Mouse (Mus musculus): Measurements from ENCODE around the gene Col6a6. TPM values are rescaled to one million over a fixed set of nuclear protein-coding genes. Genes with fewer than 3 reads are reported as not detected.

The Col6a6 gene
- polyA plus RNA-seq, 1 experiment from 2014 or later, result 0.02 TPM

DNA sequence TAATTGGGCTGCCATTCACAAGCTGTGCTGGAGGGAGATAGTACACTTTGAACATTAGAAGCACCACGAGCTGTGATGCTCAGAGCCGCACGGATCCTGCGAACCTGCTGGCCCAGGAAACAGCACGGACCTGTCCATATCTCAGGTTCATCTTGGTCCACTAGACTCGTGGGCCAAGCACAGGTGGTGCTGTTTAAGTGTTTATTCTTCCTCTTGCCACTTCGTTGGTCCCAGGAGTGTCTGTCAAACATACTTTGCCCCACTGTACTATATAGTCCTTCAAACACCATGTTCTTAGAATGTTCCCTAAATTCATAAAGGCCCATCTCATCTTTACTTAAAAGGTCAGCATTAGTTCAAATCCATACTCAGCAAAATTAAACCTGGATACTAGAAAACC, 65.7 kb downstream of the Col6a6 start:
- Histone ChIP-seq H3K36me3 (no peaks in the 10 kb centered on the region), H3K27ac (replicated peaks) (no peak overlapping the region), H3K9me3 (replicated peaks) (no peaks in the 10 kb centered on the region), H3K27me3 (ENCODE audit: low read depth, poor library complexity, severe bottlenecking) (no peaks in the 10 kb centered on the region), H3K4me3 (no peak overlapping the region), H3K4me1 (no peaks in the 10 kb centered on the region)
- no peak for DNase-seq (ENCODE audit: low spot score)
- WGBS, result 89% methylated on average over 7 of the region's 7 CpGs

DNA sequence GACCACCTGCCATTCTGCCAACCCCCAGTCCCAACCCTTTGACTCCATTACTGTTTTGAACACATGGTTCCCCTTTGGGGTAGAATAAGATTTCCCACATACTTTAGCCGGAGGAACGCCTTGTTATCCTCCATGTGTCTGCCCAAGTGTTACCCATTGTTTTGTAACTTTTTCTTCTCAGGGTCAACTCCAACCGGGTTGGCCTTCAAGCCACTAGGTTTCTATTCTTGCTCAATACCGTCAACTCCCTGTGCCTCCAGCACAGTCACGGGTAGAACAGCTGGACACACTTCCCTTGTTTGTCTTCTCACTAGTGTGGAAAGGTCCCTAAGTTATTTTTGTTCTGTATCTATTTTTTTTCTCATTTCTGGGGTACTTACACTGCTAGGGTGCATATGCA, 69.1 kb downstream of the Col6a6 start:
- no peak for DNase-seq (ENCODE audit: low spot score)
- 77% methylated on average over 5 of the region's 5 CpGs for WGBS
- H3K27ac ChIP-seq (replicated peaks), result no peak overlapping the region
- H3K9me3 ChIP-seq (replicated peaks), result no peaks in the 10 kb centered on the region
- no peak overlapping the region for H3K4me3 ChIP-seq
- H3K4me1 ChIP-seq, result no peaks in the 10 kb centered on the region
- no peaks in the 10 kb centered on the region for H3K36me3 ChIP-seq
- no peaks in the 10 kb centered on the region for H3K27me3 ChIP-seq (ENCODE audit: low read depth, poor library complexity, severe bottlenecking)

DNA sequence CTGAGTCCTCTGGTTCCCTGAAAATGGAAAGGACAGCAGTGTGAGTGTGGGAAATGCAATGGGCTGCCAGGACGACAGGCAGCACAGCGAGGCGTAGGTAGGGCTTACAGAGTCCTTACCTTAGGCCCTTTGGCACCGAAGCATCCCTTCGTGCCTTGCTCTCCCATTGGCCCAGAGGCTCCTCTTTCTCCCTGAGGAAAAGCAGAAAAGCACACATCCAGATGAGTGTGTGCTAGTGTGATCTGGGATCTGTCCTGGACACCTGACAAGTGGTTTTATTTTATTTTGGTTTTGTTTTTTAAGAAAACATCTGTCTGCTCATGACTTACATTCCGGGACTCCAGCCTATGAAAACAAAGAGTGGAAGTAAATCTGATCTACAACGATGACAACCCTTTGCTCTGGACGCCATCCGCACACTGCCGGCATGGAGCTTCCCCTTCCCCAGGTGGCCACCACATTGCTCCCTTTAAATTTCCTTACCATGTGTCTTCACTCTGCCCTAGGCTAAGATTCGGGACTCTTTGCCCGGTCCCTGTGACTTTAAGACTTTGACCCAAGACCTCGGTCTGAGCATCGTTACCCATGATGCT, 69.7 kb downstream of the Col6a6 start:
- no peaks in the 10 kb centered on the region for H3K36me3 ChIP-seq
- 87% methylated on average over 14 of the region's 14 CpGs for WGBS
- H3K27me3 ChIP-seq (ENCODE audit: low read depth, poor library complexity, severe bottlenecking), result no peaks in the 10 kb centered on the region
- DNase-seq (ENCODE audit: low spot score), result no peak
- H3K4me3 ChIP-seq, result no peak overlapping the region
- no peak overlapping the region for H3K27ac ChIP-seq (replicated peaks)
- no peaks in the 10 kb centered on the region for H3K9me3 ChIP-seq (replicated peaks)
- H3K4me1 ChIP-seq, result 0 out of 2 replicates have a peak, but pooled peaks cover 3% of the 10 kb centered on the region

DNA sequence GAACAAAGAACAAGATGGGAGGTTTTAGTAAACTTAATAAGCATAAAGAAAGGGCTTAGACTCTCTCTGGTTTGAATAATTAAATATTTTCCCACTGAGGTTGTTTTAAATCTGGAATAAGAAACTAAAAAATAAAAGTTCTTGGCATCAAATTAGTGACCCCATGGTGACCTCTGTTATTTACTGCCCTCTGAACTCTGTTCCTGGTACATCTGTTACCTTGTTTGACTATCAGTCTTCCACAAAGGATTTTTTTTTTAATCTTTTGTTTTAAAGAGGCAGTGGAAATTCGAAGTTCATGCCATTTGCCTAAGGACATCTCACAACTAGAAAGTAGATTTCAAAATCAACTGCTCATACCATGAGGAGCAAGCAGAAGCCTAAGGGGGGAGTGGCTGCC, 73.7 kb downstream of the Col6a6 start:
- WGBS, result 68% methylated on average over 1 of the region's 1 CpGs
- Histone ChIP-seq H3K27me3 (ENCODE audit: low read depth, poor library complexity, severe bottlenecking) (no peaks in the 10 kb centered on the region), H3K4me1 (0 out of 2 replicates have a peak, but pooled peaks cover 3% of the 10 kb centered on the region), H3K9me3 (replicated peaks) (no peaks in the 10 kb centered on the region), H3K36me3 (no peaks in the 10 kb centered on the region), H3K4me3 (no peak overlapping the region), H3K27ac (replicated peaks) (no peak overlapping the region)
- no peak for DNase-seq (ENCODE audit: low spot score)

DNA sequence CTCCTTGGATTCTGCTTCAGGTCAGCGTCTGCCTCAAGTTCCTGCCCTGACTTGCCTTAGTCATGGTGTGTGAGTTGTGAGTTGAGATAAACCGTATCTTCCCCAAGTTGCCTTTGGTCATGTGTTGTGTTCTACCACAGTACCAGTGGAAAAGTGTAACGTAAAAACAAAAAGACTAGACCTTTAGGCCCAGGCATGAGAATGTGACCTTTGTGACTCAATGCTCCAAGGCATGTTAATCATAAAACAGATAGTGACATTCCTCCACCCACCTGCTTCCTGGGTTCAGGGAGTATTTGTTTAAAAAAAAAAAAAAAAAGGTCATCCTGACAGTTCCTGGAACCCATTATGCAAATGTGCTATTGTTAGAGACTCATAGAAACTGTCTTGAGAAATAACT, 82.1 kb downstream of the Col6a6 start:
- H3K27ac ChIP-seq (replicated peaks), result no peak overlapping the region
- H3K4me1 ChIP-seq, result no peaks in the 10 kb centered on the region
- H3K36me3 ChIP-seq, result no peaks in the 10 kb centered on the region
- H3K4me3 ChIP-seq, result no peak overlapping the region
- no peaks in the 10 kb centered on the region; the same call in 1 of the 2 replicates for H3K9me3 ChIP-seq (replicated peaks)
- no peaks in the 10 kb centered on the region for H3K27me3 ChIP-seq (ENCODE audit: low read depth, poor library complexity, severe bottlenecking)
- WGBS, result 88% methylated on average over 3 of the region's 3 CpGs
- no peak for DNase-seq (ENCODE audit: low spot score)

DNA sequence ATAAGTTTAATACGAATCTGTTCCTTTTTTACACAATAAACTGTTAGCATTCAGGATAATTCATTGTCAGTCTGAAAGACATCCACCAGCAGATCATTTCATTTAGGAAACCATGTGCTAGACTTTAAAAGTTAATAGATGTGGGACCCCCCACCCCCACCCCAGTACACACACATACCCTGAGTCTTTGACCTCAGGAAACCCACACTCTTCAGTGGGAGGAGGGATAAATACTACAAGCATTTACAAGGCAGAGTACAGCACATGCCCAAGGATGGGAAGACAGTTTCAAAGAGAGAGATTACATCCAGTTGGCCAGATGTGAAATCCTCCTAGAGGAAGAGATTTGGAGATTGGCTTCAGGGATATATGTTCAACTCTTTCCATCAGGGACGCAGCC, 87.5 kb downstream of the Col6a6 start:
- WGBS, result 85% methylated on average over 2 of the region's 2 CpGs
- Histone ChIP-seq H3K9me3 (replicated peaks) (no peaks in the 10 kb centered on the region), H3K27ac (replicated peaks) (no peak overlapping the region), H3K27me3 (ENCODE audit: low read depth, poor library complexity, severe bottlenecking) (no peaks in the 10 kb centered on the region), H3K36me3 (no peaks in the 10 kb centered on the region), H3K4me1 (no peaks in the 10 kb centered on the region), H3K4me3 (no peak overlapping the region)
- no peak for DNase-seq (ENCODE audit: low spot score)

DNA sequence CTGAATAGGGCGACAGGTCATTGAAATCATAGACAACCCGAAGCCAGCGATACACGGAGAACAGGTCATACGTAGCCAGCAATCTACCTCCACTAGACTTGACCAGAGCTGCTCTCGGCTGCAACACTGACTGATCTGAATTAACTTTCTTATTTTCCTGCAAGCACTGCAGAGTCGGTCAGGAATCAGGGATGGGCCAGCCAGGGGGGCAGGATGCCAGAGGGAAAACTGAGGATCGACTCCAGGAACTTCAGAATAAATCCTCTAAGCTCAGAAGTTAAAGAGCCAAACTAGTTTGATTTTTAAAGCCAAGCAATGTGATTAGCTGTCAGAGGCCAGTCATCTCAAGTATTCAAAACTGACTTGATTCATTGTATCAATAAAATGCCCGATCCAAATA, 88.5 kb downstream of the Col6a6 start:
- DNase-seq (ENCODE audit: low spot score), result no peak
- no peaks in the 10 kb centered on the region for H3K9me3 ChIP-seq (replicated peaks)
- no peaks in the 10 kb centered on the region for H3K4me1 ChIP-seq
- H3K36me3 ChIP-seq, result no peaks in the 10 kb centered on the region
- no peak overlapping the region for H3K4me3 ChIP-seq
- H3K27me3 ChIP-seq (ENCODE audit: low read depth, poor library complexity, severe bottlenecking), result no peaks in the 10 kb centered on the region
- no peak overlapping the region for H3K27ac ChIP-seq (replicated peaks)
- WGBS, result 90% methylated on average over 9 of the region's 9 CpGs

DNA sequence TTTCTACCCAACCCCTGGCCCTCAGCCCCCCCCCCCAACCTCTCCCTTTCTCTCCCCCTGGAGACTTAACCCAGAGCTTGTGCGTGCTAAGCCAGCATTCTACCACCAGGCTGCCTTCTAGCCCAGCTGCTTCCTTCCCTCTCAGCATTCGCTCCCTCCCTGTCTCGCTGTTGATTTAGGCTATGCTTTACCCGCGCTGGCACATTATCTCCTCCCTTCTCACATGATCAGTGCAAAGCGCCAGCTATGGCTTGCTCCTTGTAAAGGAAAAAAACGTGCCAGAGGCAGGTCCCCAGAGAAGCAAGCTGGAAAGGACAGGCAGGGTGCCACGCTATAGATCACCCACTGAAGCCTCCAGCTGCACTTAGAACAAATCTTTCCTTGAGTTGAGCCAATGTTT, 90.5 kb downstream of the Col6a6 start:
- WGBS, result 48% methylated on average over 8 of the region's 8 CpGs
- H3K4me3 ChIP-seq, result no peak overlapping the region
- H3K36me3 ChIP-seq, result no peaks in the 10 kb centered on the region
- no peaks in the 10 kb centered on the region for H3K4me1 ChIP-seq
- no peaks in the 10 kb centered on the region for H3K9me3 ChIP-seq (replicated peaks)
- H3K27ac ChIP-seq (replicated peaks), result no peak overlapping the region
- H3K27me3 ChIP-seq (ENCODE audit: low read depth, poor library complexity, severe bottlenecking), result no peaks in the 10 kb centered on the region
- DNase-seq (ENCODE audit: low spot score), result no peak

DNA sequence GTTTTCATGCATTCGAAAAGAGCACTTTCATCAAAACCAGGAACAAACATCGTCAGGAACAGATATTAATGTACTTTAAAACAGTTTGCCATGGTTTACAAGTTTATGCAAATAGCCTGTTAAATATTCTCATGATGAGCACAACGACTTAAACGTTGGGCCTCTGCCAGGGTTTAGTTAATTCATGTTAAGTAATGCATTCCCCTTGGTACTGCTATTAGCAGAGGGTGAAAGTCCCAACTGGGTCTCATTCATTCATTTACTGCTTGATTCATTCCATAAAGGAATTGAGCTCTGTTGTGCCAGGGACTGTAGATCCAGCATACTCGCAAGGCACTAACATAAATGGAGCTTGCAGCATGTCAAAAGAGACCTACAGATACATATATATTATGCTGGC, 92.8 kb downstream of the Col6a6 start:
- Histone ChIP-seq H3K27ac (replicated peaks) (no peak overlapping the region), H3K27me3 (ENCODE audit: low read depth, poor library complexity, severe bottlenecking) (no peaks in the 10 kb centered on the region), H3K9me3 (replicated peaks) (no peaks in the 10 kb centered on the region), H3K4me1 (no peaks in the 10 kb centered on the region), H3K4me3 (no peak overlapping the region), H3K36me3 (no peaks in the 10 kb centered on the region)
- no peak for DNase-seq (ENCODE audit: low spot score)
- WGBS, result 89% methylated on average over 5 of the region's 5 CpGs

DNA sequence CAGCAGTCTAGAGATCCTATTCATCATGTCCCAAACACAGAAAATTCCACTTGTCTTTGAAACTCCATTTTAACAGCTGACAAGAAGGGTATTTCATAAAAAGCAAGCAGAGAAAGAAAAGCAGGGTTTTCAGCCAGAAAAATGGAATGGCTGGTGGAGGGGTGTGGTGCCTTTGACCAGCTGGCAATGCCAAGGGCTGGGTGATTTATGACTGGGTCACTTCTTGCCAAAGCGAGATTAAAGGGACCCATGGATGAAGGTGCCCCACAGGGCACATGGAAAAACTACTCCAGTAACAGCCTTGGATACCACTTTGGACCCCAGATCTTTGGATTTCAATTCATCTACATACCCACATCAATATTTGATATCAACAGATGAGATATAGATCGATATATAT, 93.3 kb downstream of the Col6a6 start:
- Histone ChIP-seq H3K4me3 (no peak overlapping the region), H3K4me1 (no peaks in the 10 kb centered on the region), H3K27ac (replicated peaks) (no peak overlapping the region), H3K36me3 (no peaks in the 10 kb centered on the region), H3K27me3 (ENCODE audit: low read depth, poor library complexity, severe bottlenecking) (no peaks in the 10 kb centered on the region), H3K9me3 (replicated peaks) (no peaks in the 10 kb centered on the region)
- DNase-seq (ENCODE audit: low spot score), result no peak
- WGBS, result 90% methylated on average over 2 of the region's 2 CpGs

DNA sequence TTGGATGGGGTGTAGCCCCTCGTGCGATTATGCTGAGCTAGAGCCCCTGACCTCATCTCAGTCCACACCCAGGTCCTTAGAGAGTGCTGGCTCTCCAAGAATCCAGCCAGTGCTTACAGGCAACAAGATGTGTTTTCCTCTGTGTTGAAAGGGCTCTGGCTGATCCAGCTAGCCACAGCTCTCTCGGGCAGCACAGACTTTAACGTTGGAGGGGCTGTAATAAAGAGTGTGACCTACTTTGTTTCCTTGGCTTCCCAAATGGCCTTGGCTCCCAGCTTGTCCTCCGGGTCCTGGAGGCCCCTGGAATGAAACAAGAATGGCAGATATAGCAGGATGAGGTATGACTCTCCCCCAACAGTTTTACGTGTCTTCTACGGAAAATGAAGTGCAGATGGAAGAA, 96.0 kb downstream of the Col6a6 start:
- Histone ChIP-seq H3K9me3 (replicated peaks) (no peaks in the 10 kb centered on the region), H3K27ac (replicated peaks) (no peak overlapping the region), H3K4me3 (no peak overlapping the region), H3K4me1 (no peaks in the 10 kb centered on the region), H3K27me3 (ENCODE audit: low read depth, poor library complexity, severe bottlenecking) (no peaks in the 10 kb centered on the region), H3K36me3 (no peaks in the 10 kb centered on the region)
- DNase-seq (ENCODE audit: low spot score), result no peak
- WGBS, result 90% methylated on average over 7 of the region's 7 CpGs

DNA sequence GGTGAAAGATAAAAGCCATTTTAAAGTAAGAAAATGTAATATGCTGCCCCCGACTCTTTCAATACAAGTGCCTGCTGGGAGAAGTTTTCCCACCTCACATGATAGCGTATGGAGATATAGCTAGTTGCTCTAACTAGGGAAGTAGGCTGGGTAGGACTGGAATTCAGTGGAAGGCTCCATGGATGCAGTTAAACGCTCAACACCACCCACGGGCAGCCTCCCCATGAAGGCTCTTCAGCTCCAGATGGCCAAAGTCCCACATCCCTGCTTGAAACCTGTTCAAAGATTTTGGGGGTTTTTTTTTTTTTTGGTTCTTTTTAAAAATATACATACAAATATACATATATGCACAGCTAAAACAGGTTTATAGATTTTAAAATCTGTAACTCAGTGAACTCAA, 107.5 kb downstream of the Col6a6 start:
- no peaks in the 10 kb centered on the region for H3K9me3 ChIP-seq (replicated peaks)
- H3K36me3 ChIP-seq, result no peaks in the 10 kb centered on the region
- H3K27me3 ChIP-seq (ENCODE audit: low read depth, poor library complexity, severe bottlenecking), result no peaks in the 10 kb centered on the region
- 86% methylated on average over 4 of the region's 4 CpGs for WGBS
- H3K4me1 ChIP-seq, result peaks cover 6% of the 10 kb centered on the region
- no peak overlapping the region for H3K4me3 ChIP-seq
- no peak overlapping the region for H3K27ac ChIP-seq (replicated peaks)
- DNase-seq (ENCODE audit: low spot score), result no peak

DNA sequence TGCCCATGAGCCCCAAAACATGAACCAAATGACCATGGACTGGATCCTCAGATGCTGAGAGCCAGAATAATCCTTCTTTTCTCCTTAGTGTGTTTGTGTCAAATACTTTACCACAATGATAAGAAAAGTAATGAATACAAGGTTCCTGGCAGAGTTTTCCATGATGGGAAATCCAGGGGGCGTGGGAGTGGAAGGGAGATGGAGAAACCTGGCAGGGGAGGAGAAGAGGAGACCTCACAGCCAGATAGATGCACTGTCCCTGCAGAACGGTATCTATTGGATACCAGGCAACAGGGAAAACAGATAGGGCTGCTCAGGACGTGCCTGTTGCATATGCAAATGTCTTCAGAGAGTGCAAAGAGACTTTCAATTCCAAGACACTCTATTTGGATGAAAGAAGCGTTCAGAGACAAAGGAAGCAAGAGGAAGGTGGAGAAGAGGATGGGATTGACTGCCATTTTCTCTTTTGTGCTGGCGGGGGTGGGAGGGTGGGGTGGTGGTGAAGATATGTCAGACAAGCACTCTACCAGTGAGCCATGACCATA, 108.0 kb downstream of the Col6a6 start:
- 40% methylated on average over 5 of the region's 5 CpGs for WGBS
- H3K4me1 ChIP-seq, result peaks cover 6% of the 10 kb centered on the region
- DNase-seq (ENCODE audit: low spot score), result no peak
- no peaks in the 10 kb centered on the region for H3K9me3 ChIP-seq (replicated peaks)
- no peak overlapping the region for H3K4me3 ChIP-seq
- H3K27me3 ChIP-seq (ENCODE audit: low read depth, poor library complexity, severe bottlenecking), result no peaks in the 10 kb centered on the region
- H3K27ac ChIP-seq (replicated peaks), result no peak overlapping the region
- H3K36me3 ChIP-seq, result no peaks in the 10 kb centered on the region

DNA sequence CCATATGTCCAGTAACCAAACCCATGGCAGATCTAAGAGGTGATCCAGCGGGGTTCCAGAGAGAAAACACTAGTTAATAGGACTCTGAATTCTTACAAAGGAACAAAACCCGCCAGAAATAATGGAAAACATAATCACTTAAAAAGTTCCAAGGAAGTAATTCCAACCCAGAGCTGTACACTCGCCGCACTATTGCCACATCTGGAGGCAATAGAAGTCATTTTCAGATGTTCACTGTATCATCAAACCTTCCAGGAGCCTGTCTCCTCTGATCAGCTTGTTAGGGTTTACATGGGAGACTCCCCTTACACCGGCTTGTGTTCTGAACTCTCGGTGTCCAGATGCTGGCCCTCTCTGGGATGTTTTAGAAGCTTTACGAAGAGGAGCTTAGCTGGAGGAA, 108.6 kb downstream of the Col6a6 start:
- Histone ChIP-seq H3K27me3 (ENCODE audit: low read depth, poor library complexity, severe bottlenecking) (no peaks in the 10 kb centered on the region), H3K36me3 (no peaks in the 10 kb centered on the region), H3K4me3 (no peak overlapping the region), H3K27ac (replicated peaks) (no peak overlapping the region), H3K9me3 (replicated peaks) (no peaks in the 10 kb centered on the region), H3K4me1 (peaks cover 6% of the 10 kb centered on the region)
- no peak for DNase-seq (ENCODE audit: low spot score)
- WGBS, result 65% methylated on average over 7 of the region's 7 CpGs
